Mouse (Mus musculus): Measurements from ENCODE around the gene Pgam2. TPM values are rescaled to one million over a fixed set of nuclear protein-coding genes. Genes with fewer than 3 reads are reported as not detected.

Pgam2 gene
- total and polyA plus RNA-seq, 2 experiments from 2014 or later = 862 to 1,513 TPM

DNA sequence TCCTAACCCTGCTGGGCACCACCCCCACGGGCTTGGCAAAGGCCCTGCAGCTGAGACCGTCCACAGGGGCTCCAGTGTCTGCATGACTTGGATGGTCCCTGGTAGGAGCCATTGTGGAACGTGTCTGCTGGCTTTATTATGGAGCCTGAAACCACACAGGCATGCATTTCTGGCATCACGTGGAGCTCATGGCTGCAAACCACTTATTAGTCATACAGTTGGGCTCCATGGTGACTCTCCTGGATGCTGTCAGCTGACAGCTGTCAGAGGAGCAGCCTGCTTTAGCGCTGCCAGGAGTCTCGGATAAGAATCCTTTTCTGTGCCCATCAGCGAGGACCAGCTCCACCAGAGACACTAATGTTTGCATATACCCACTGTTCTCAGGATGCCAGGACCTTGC lies 7.8 kb downstream of the Pgam2 start:
- H3K4me3 ChIP-seq (ENCODE audit: low read depth, low read length) = no peak overlapping the region
- ATAC-seq (ENCODE audit: insufficient read depth, low read depth) (peak; percentile 89), DNase-seq (ENCODE audit: low spot score) (peak; percentile 77)
- H3K4me2 ChIP-seq (ENCODE audit: low read depth, low read length) = no peak overlapping the region
- H3K9me3 ChIP-seq (replicated peaks; ENCODE audit: control insufficient read depth, low read length) = no peaks in the 10 kb centered on the region
- H3K4me1 ChIP-seq (ENCODE audit: control insufficient read depth, insufficient read depth) = peaks cover 11% of the 10 kb centered on the region; the same call in 1 of the 2 replicates
- H3K27ac ChIP-seq (ENCODE audit: low read depth) = peak overlapping the region; percentile 72
- peaks cover 83% of the 10 kb centered on the region for H3K36me3 ChIP-seq (replicated peaks; ENCODE audit: control insufficient read depth, insufficient read depth, low read length)
- no peaks in the 10 kb centered on the region for H3K27me3 ChIP-seq (ENCODE audit: control insufficient read depth, insufficient read depth, low read length)
- WGBS = 47% methylated on average over 7 of the region's 7 CpGs
- H3K9ac ChIP-seq (replicated peaks; ENCODE audit: low read depth, low read length) = no peak overlapping the region
- TF ChIP-seq EP300 (IDR thresholded peaks at IDR 0.05; ENCODE audit: low read depth) (peak; percentile 72; the same call in 1 of the 2 replicates), CTCF (IDR thresholded peaks at IDR 0.05; ENCODE audit: low read depth) (no peak)

DNA sequence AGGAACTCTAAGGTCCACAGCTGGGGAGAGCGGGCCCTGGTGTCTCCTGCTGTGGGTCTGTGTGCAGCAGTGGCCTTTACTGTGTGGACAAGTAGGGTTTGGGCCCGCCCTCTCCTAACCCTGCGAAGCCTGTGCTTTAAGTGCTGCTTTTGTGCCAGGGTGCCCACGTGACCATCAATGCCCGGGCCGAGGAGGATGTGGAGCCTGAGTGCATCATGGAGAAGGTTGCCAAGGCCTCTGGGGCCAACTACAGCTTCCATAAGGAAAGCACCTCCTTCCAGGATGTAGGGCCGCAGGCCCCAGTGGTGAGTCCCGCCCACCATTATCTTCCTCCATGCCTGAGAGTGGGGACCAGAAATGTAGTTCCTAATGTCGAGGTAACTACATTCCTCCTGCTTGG lies 8.2 kb downstream of the Pgam2 start:
- Histone ChIP-seq H3K9ac (replicated peaks; ENCODE audit: low read depth, low read length) (no peak overlapping the region), H3K9me3 (replicated peaks; ENCODE audit: control insufficient read depth, low read length) (no peaks in the 10 kb centered on the region), H3K4me2 (ENCODE audit: low read depth, low read length) (no peak overlapping the region), H3K27me3 (ENCODE audit: control insufficient read depth, insufficient read depth, low read length) (no peaks in the 10 kb centered on the region), H3K27ac (ENCODE audit: low read depth) (peak overlapping the region; percentile 72), H3K4me3 (ENCODE audit: low read depth, low read length) (no peak overlapping the region), H3K36me3 (replicated peaks; ENCODE audit: control insufficient read depth, insufficient read depth, low read length) (peaks cover 80% of the 10 kb centered on the region), H3K4me1 (ENCODE audit: control insufficient read depth, insufficient read depth) (peaks cover 11% of the 10 kb centered on the region; the same call in 1 of the 2 replicates)
- DNase-seq (ENCODE audit: low spot score) (no peak), ATAC-seq (ENCODE audit: insufficient read depth, low read depth) (no peak)
- WGBS = 74% methylated on average over 9 of the region's 9 CpGs
- TF ChIP-seq EP300 (IDR thresholded peaks at IDR 0.05; ENCODE audit: low read depth) (no peak), CTCF (IDR thresholded peaks at IDR 0.05; ENCODE audit: low read depth) (no peak)

DNA sequence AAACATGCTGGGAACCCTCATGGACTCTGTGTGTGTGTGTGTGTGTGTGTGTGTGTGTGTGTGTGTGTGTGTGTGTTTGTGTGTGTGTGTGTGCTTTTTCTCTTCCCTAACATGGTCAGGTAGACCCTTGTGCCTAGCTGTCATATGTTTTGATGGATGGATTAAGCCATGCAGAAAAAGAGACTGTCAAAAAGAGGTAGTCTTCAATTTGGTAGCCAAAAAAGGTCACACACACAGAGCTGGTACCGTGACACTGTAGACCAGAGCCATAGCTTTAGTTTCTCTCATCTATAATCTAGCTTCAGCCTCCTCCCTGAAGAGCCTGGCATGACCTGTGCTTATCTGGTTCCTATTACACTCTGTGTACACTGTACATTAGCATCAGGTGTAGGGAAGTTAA lies 13.1 kb downstream of the Pgam2 start:
- peaks cover 22% of the 10 kb centered on the region for H3K4me1 ChIP-seq (ENCODE audit: control insufficient read depth, insufficient read depth)
- 94% methylated on average over 1 of the region's 1 CpGs for WGBS
- no peaks in the 10 kb centered on the region for H3K9me3 ChIP-seq (replicated peaks; ENCODE audit: control insufficient read depth, low read length)
- H3K27me3 ChIP-seq (ENCODE audit: control insufficient read depth, insufficient read depth, low read length) = no peaks in the 10 kb centered on the region
- DNase-seq (ENCODE audit: low spot score) (no peak), ATAC-seq (ENCODE audit: insufficient read depth, low read depth) (no peak)
- H3K36me3 ChIP-seq (replicated peaks; ENCODE audit: control insufficient read depth, insufficient read depth, low read length) = peaks cover 41% of the 10 kb centered on the region
- H3K9ac ChIP-seq (replicated peaks; ENCODE audit: low read depth, low read length) = no peak overlapping the region
- no peak overlapping the region for H3K4me2 ChIP-seq (ENCODE audit: low read depth, low read length)
- no peak overlapping the region for H3K27ac ChIP-seq (ENCODE audit: low read depth)
- H3K4me3 ChIP-seq (ENCODE audit: low read depth, low read length) = no peak overlapping the region
- TF ChIP-seq CTCF (IDR thresholded peaks at IDR 0.05; ENCODE audit: low read depth) (no peak), EP300 (IDR thresholded peaks at IDR 0.05; ENCODE audit: low read depth) (no peak)

DNA sequence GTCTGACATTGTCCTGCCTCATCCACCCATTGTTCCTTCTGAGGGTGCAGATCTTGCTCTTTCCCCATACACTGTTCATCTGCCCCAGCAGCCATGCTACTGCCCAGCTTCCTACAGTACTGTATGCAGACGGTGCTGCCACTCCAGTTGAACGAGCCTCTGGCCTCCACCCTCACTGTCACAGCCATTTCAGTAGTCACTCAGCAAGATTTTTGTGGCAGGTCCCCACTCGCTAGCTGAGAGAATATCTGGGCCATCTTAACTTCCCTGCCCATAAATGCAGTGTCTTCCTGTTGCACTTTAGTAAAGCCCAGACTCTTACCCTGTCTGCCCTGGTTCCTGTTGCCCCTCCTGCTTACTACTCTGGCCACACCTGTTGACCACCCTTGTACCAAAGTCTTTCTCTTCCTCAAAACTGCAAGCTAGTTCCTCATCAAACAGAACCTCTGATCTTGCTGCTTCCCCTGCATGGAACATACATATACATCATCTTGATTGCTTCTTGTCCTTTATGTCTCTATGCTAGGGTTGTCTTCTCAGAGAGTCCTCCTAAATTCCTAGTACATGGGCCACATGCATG lies 13.7 kb downstream of the Pgam2 start:
- DNase-seq (ENCODE audit: low spot score) = no peak
- no peak for ATAC-seq (ENCODE audit: insufficient read depth, low read depth)
- Histone ChIP-seq H3K27ac (ENCODE audit: low read depth) (peak overlapping the region; percentile 94; the same call in 1 of the 2 replicates), H3K4me2 (ENCODE audit: low read depth, low read length) (peak overlapping the region; percentile 80), H3K27me3 (ENCODE audit: control insufficient read depth, insufficient read depth, low read length) (no peaks in the 10 kb centered on the region), H3K9me3 (replicated peaks; ENCODE audit: control insufficient read depth, low read length) (no peaks in the 10 kb centered on the region), H3K9ac (replicated peaks; ENCODE audit: low read depth, low read length) (no peak overlapping the region), H3K36me3 (replicated peaks; ENCODE audit: control insufficient read depth, insufficient read depth, low read length) (peaks cover 35% of the 10 kb centered on the region), H3K4me1 (ENCODE audit: control insufficient read depth, insufficient read depth) (peaks cover 17% of the 10 kb centered on the region), H3K4me3 (ENCODE audit: low read depth, low read length) (peak overlapping the region; percentile 78)
- TF ChIP-seq EP300 (IDR thresholded peaks at IDR 0.05; ENCODE audit: low read depth) (no peak), CTCF (IDR thresholded peaks at IDR 0.05; ENCODE audit: low read depth) (no peak)
- WGBS = 57% methylated on average over 3 of the region's 3 CpGs

DNA sequence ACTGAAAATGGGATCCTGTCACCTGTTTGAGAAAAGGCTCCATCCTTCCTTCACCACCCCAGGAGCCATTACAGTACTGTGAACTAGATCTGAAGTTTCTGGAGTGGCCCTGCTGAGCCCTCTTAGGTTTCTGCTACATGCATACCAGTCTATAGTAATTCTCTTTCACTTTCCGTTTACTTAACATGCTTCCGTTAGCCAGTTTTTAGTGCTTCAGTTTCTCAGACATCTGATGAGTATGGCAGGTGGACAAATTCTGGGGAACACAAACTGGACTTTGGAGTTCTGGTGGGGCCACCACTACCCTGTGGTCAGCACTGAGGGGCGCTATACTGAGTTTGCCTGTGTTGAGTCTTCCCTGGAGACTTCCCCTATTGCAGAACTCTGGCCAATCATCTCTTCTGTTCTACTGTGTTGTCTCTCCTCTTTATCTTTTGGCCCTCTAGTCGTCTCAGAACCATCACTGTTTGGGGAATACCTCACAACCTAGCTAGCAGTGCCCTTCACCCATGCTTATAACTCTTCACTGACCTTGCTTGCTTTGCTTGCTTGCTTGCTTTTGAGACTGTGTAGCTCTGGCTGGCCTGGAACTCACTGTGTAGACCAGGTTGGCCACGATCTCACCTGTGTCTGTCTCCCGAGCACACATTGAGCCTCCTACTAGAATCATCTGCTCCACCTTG lies 14.3 kb downstream of the Pgam2 start:
- peak overlapping the region; percentile 80 for H3K4me2 ChIP-seq (ENCODE audit: low read depth, low read length)
- peak overlapping the region; percentile 78 for H3K4me3 ChIP-seq (ENCODE audit: low read depth, low read length)
- DNase-seq (ENCODE audit: low spot score) (no peak), ATAC-seq (ENCODE audit: insufficient read depth, low read depth) (no peak)
- H3K36me3 ChIP-seq (replicated peaks; ENCODE audit: control insufficient read depth, insufficient read depth, low read length) = peaks cover 29% of the 10 kb centered on the region
- peaks cover 17% of the 10 kb centered on the region for H3K4me1 ChIP-seq (ENCODE audit: control insufficient read depth, insufficient read depth)
- H3K9ac ChIP-seq (replicated peaks; ENCODE audit: low read depth, low read length) = peak overlapping the region; percentile 77
- H3K27me3 ChIP-seq (ENCODE audit: control insufficient read depth, insufficient read depth, low read length) = no peaks in the 10 kb centered on the region
- H3K27ac ChIP-seq (ENCODE audit: low read depth) = peak overlapping the region; percentile 94
- no peaks in the 10 kb centered on the region for H3K9me3 ChIP-seq (replicated peaks; ENCODE audit: control insufficient read depth, low read length)
- WGBS = 44% methylated on average over 6 of the region's 6 CpGs
- no peak for TF ChIP-seq EP300 (IDR thresholded peaks at IDR 0.05; ENCODE audit: low read depth)
- TF ChIP-seq CTCF (IDR thresholded peaks at IDR 0.05; ENCODE audit: low read depth) = no peak

Data from heart, postnatal 0 days (tissue).